Mouse (Mus musculus): ENCODE results near the gene Wdr12.
"Not testable (repeated sequence)": the region's sequence is repeated elsewhere in the genome, so short reads cannot be mapped to it uniquely, and the experiment has no call there.

Wdr12 gene

DNA sequence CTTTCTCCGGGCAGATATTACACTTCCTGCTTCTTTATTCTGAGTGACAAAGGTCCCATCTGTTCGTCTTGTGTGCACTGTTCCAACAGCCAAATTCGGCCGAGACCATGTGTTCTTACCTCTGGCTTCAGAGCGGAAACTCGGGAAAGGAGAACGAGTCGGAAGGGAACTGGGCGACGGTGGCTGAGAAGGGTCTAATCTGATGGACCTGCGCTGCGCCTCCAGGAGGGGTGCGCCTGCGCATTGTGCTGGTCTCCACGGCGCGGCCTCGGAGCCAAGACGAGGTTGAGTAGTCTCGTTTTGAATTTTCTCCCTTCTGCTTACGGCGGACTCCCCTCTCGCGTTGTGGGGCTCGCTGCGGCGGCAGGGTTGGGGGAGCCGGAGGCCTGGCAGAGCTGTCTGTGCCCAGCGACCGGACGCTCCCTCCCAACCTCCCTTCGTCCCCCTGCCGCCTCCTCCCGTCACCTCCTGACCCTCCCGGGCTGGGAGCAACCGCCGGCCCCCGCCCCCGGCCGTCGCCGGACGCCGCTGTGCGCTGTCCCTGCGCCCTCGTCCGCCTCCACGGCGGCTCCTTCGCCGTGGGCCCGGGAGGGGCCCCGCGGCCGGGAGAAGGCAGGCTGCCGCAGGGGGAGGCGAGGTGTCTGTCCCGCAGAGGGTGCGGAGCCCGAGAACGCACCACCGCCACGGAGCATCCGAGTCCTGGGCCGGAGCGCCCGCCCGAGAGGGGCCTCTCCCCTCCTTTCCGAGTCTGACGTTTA lies at the start of gene Wdr12, which contains the start of gene Carf:
Wdr12 (minus strand) TSS at position 622 of the 758 bp plus-strand sequence.
Carf (plus strand) TSS at position 224 of the 758 bp plus-strand sequence.
- DNase-seq, result peak; percentile 96

DNA sequence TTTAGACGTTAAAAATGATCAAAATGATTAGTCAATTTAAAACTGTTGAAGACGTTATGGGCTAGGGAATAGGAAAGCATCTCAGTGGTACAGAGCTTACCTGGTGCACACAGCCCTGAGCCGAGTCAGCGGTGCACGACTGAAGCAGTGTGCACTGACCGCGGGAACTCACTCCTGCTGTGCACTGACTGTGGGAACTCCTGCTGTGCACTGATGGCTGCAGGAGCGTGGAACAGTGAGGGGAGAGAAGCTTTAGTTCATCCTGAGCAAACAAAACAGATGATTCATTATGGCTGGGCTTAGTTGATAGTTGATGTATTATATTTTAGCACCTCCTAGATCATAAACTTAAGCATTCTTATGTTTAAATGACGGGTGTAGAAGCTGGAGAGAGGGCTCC lies 38.9 kb upstream of the Wdr12 start:
- DNase-seq, result no peak

DNA sequence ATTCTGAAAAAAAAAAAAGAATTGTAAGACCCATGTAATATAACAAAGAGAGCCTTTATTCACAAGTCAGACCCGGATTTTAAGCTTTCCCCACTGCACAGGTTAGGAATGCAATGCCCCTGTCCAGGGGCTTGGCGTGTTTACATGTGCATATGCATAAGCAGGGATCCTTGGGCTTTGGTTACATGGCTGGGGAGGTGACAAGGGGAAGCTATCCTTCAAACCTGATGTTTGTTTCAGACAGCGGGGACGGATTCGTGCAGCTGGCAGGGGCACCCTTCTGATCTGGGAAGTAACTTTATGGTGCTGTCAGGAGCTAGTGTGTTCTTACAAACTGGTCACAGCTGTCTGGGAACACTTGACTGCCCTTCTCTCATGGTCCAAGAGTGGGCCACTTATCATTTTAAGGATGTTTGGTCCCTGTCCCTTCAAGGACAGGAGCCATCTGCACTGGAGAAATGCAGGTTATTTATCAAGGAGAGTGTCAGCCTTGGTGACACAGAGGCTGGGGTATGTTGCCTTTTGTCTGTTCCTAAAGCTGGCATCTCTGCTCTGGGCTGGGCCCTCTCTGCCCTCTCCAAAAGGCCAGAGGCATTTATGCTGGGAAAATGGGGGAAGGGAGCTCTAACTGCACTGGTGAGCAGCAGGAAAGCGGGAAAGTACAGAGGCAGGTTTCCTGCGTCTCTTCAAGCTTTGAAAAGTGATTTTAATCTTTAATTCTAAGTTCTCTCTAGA lies 19.4 kb upstream of the Wdr12 start:
- no peak for DNase-seq

DNA sequence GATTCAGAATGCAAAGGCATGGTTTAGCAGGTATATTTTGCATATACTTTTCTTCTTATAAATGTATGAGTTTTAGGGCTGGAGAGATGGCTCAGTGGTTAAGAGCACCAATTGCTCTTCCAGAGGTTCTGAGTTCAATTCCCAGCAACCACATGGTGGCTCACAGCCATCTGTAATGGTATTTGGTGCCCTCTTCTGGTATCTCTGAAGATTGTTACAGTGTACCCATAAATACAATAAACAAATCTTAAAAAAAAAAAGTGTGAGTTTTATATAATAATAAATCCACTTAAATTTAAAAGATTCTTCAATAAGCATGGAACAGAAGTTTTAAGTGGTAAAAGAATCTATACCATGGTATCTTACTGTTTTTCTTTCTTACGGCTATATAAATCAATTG lies 6.1 kb upstream of the Wdr12 start:
- DNase-seq, result no peak

DNA sequence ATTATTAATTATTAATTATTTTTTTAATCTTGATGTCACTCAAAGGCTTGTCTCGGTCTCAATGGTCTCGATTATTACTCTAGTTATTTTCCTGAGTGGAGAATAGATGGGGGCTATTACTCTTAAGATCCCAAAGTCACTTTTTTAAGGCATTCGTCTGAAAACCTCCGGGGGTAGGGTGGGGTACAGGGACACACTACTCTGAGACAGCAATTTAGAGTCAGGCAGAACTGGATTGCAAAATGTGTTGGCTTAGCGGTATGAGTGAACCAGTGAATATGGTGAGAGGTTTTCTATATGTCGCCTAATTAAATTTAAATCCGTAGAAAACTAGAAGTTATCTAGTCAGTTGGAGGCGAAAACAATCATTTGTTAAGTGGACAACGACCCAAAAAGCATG lies 394 bp upstream of the Wdr12 start:
- DNase-seq, result peak; percentile 12

DNA sequence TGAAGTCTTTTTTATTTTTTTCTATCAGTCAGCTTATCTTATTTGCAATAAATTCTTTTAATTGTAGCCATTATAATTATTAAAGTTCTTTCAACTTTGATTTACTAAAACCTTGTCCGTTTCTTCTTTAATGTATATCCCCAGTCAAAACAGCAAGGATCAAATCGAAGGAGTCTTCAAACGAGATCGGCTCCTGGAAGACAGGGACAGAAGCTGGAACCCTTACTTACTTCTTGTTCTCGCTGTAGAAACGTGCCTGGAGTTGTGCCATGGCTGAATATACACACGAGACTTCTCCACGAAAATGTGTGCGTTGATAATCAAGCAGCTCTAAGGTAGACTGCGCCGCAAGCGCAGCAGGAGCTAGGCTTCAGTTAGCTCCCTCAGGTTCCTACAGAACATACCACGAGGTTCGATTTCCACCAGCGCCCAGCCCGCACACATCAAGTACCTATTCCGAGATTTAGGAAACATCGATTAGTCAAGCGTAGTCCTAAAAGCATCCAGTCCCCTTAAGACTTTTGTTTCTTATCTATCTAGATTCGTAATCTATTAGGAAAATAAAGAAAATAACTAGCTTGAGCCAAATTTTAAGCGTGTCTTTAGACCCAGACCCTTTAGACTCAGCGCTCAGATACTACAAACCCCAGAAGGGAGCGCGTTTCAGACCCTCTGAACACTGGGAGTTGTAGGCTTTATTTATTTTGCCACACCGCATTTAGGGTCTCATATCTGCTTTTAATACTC lies 995 bp downstream of the Wdr12 start:
- DNase-seq, result peak; percentile 51

DNA sequence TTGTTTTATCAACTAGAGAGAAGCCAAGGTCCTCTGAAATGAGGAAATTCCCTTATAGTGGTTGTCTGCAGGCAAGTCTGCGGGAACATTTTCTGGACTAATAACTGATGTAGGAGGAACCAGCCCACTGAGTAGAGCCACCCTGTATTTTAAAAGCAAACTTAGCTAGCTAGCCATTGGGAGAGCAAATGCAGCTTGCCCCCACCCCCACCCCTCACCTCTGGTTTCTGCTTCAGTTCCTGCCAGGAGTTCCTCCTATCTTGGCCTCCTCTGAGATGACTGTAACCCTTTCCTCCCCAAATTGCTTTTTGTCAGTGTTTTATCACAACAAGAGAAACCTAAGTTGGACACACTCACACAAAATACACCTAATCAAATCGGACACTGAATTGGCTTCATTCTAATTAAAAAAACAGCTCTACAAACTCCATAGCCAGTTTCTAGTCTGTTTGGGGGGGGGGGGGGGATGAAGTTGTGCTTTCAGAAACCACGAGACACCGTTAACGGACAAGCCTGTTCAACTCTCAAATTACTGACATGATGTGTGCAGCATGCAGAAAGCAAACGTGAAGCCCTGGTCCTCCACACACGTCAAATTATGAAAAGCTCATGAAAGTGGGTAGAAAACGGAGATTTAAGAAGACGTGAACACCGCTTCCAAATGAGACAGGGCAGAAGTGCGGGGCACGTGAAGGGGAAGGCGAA lies 1.7 kb downstream of the Wdr12 start:
- DNase-seq, result peak; percentile 5

DNA sequence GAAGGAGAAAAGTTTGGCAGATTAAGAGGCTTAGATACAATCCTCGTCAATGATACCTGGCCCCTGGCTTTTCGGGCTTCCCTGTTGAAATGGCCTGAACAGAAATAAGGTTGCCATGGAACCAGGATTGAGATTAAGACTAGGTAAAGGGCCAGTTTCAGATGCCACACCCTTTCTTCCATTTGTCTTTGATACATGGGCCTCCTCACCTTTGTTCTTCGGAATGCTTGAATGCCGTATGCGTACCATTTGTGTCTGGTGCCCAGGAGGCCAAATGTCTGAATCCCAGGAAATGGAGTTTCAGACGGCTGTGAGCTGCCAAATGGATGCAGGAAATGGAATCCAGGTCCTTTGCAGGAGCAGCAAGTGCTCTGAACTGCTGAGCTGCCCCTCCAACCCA lies 22.0 kb downstream of the Wdr12 start:
- DNase-seq, result no peak

DNA sequence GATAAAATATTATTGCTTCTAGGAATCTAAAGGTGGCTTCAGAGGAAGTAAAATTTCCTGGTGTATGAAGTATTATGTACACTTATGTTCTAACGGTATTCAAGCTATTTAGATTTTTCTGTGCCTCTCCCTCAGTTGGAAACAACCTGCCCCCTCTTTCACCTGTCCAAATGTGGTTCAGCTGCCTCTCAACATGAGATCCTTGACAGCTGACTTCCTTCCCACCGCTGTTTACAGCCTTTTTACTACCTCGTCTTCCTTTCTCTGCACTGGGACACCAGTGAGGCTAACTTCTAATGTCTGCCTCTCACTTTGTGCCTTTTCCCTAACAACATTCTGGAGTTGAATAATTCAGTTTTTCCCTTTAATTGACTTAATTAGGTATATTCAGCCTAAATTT lies 22.9 kb downstream of the Wdr12 start:
- no peak for DNase-seq

DNA sequence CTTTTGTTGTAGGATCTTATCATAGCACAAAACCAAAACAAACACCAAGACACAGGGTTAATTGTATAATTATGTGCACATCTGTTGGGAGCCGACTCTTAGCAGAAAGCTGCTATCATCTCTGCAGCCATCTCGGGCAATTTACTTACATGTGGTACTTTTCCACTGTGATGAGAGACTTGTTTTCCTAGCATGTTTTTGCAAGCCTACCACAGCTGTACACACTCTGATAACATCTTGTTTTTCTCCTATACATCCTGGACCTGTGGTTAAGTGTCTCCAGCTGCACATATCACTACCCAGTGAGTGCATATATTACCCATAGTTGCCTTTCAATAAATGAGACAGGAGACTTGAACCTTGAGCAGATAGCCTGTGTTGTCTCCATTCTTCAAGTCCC lies 23.5 kb downstream of the Wdr12 start:
- DNase-seq, result no peak

DNA sequence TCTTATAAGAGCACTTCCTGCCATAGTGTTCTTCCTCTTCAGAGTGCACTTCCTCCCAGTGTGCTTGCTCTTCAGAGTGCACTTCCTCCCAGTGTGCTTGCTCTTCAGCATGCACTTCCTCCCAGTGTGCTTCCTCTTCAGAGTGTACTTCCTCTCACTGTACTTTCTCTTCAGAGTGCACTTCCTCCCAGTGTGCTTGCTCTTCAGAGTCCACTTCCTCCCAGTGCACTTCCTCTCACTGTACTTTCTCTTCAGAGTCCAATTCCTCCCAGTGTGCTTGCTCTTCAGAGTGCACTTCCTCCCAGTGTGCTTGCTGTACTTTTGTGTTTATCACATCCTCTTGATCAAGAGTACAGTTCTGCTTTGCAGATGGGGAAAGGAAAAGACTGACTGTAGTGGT lies 27.7 kb downstream of the Wdr12 start:
- DNase-seq, result not testable (repeated sequence)

DNA sequence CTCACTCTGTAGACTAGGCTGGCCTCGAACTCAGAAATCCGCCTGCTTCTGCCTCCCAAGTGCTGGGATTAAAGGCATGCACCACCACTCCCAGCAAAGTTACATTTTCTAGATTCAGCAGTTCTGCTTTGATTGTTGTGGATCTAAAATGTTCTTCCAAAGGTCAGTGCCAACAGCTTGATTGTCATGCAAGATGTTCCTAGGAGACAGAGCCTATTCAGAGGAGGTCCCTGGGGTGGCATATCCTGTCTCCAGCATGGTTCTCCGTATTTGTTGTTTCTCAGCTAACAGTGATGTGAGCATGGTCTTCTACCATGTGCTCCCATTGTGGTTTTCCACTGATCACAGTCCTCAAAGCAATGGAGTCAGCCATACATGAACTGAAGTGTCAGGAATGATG lies 42.1 kb downstream of the Wdr12 start:
- DNase-seq, result no peak

DNA sequence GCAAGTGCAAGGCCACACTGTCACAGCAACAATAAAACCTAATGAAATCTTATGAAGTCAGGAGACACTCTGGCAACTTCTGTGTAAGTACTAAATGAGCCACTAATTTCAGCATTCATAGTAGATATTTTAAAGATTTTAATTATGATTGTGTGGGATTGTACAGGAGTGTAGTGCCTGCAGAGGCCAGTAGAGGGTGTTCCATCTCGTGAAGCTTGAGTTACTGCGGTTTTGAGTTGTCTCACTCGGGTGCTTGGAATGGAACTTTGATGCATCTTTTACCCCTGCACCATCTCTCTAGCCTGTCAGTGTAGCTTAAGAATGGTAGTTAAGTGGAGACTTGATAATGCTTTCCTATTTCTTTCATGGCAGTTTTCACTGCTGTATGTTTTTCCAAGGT lies 43.8 kb downstream of the Wdr12 start:
- no peak for DNase-seq

DNA sequence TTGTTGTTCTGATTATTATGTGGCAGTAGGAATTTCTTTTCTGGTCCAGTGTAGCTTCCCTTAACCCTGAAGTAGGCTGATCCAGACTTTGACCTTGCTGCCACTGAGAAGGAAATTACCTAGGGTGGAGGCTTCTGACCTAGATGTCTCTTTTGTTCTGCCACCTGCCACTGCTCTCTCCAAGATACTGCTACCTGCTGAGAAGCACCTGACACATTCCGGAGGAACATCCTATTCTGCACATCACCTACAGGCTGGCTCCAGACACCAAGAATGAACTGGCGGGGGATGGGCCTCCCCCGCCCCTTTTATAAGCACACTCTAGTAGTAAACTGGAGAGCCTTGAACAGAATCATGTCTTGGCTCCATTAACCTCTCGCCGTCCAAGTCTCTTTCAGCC lies 51.0 kb downstream of the Wdr12 start:
- not testable (repeated sequence) for DNase-seq

DNA sequence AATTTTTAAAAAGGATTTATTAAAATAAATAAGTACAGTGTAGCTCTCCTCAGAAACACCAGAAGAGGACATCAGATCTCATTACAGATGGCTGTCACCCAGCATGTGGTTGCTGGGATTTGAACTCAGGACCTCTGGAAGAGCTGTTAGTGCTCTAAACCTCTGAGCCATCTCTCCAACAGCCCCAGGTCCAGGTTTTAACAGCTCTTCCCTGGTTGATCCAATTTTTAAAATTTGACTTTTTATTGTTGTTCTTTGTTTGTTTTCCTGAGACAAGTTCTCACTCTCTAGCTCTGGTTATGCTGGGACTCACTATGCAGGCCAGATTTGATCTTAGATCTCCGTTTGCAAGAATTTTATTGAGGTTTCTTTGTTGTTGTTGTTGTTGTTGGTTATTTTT lies 53.9 kb downstream of the Wdr12 start:
- no peak for DNase-seq

DNA sequence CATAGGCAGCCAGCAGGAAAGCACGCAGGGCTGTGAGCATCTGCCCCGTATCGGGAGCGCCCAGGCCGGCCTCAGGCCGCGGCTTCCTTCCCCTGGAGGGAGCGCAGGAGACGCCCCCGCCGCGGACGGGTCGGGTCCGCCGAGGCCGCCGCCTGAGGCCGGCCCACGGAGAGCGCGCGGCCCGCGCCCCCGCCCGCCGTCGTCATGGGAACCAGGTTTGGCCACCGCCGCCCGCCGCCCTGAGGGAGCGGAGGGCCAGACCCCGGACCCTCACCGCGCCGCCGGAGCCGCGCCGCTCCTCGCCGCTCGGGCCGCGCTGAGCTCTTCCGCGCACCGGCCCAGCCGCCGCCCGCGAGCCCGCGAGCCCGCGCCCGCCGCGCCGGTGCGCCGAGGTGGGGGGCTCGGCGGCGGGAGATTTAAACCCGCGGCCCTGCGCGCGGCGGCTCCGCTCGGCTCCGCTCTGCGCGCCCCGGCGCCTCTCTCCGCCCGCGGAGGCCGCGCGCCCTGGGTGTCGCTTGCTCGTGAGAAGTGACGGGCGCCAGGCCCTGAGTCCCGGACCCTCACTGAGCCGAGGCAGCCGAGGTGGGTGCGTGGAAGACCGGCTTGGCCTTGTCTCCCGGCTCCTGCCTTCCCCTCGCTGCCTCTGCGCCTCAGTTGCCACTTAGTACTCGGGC lies 55.5 kb downstream of the Wdr12 start, which contains the start of gene Ica1l:
Ica1l (minus strand) TSS at position 389 of the 674 bp plus-strand sequence.
- DNase-seq, result peak; percentile 66

DNA sequence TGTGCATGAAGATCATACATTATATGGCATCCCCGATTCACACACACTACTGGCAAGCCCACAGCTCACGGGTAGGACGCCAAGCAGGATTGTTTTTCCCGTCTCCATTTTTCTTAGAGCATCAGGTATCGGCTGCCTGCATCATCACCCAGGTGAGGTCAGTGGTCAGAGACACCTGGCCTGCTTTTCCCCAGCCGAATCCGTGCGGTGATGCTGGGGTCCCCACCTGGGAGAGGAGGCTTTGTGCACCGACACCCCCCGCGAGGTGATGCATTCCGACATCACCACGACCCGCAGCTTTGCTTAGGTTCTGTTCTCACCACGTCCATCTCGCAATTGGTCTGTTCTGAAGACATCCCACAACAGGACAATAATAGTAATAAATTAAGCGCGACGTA lies 56.0 kb downstream of the Wdr12 start:
- DNase-seq, result no peak

DNA sequence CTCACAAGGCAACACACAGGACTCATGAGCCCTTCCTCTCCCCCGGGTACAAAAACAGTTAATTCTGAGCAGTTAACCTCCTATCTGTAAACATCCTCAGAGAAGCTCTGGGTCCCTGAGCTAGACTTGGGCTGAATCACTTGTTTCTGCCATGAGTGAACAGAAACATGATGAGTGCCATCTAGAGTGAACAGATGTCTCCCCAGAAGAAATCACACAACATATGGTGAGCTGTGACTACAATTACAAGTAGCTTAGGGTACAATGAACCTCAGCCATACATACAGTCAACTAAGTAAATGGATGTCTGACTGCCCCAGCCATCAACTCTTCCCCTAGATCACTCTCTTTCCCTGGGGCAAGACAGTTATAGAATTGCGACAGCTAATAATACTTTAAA lies 63.4 kb downstream of the Wdr12 start:
- DNase-seq, result no peak
